Mouse (Mus musculus) brain, embryonic 14.5 days (tissue): ENCODE data around the gene Ddias. TPM values are rescaled to one million over a fixed set of nuclear protein-coding genes. Genes with fewer than 3 reads are reported as not detected.

ENCODE experiments used
- DNase-seq: peaks from one replicate; pipeline ENCODE4 v3.0.0-alpha.2; 2011; ENCODE audit warnings: low read depth
- CTCF ChIP-seq: fragments of 200-500 bp; IDR thresholded peaks from 2 replicates; pipeline ENCODE4 v1.5.1; 2012; ENCODE audit warnings: inconsistent platforms, mild to moderate bottlenecking, moderate library complexity, borderline replicate concordance; ENCODE audit not compliant: insufficient read depth, insufficient read length; ENCODE audit errors: extremely low read depth
- POLR2A ChIP-seq: fragments of 200-500 bp; IDR thresholded peaks from 2 replicates; pipeline ENCODE4 v1.6.1; 2012; ENCODE audit warnings: mild to moderate bottlenecking, inconsistent platforms, borderline replicate concordance; ENCODE audit not compliant: poor library complexity, insufficient read depth, insufficient read length, severe bottlenecking; ENCODE audit errors: extremely low read depth
- polyA plus RNA-seq: library from polyadenylated mRNA; depleted of rRNA; stranded (reverse); fragments of >200 nt; gene quantifications from 2 replicates; pipeline ENCODE4 v1.2.3, GENCODE M21; 2012; rRNA removed

Gene Ddias
- polyA plus RNA-seq, 1 experiment: 2.6 TPM

- TF ChIP-seq POLR2A (no peak), CTCF (no peak)
- DNase-seq: peak; percentile 47
Measured at GRCm38 (mm10) chr7:92811667-92812279, 62.3 kb downstream of the Ddias start.

Other genes with a start within 250 kb of the Ddias start
- 7.7 and 12.0 TPM in 2 replicates for gene Ankrd42, start 237.1 kb downstream of the Ddias start, polyA plus RNA-seq
- 28.1 TPM in 2 replicates for gene Pcf11, start 204.3 kb downstream of the Ddias start, polyA plus RNA-seq
- gene Rab30, start 132.6 kb downstream of the Ddias start, polyA plus RNA-seq: 9.9 and 12.9 TPM in 2 replicates
- 14.4 and 20.3 TPM in 2 replicates for gene Prcp, start 223 bp upstream of the Ddias start, polyA plus RNA-seq
- gene Fam181b, start 205.6 kb upstream of the Ddias start, polyA plus RNA-seq: 25.8 and 29.7 TPM in 2 replicates